Mouse (Mus musculus) thymus, adult 2 months (tissue): ENCODE data around the gene Pou2f2.

Source experiments
- CTCF ChIP-seq: fragments of 200-500 bp; IDR thresholded peaks from 2 replicates; pipeline ENCODE4 v1.5.1; 2012; ENCODE audit warnings: mild to moderate bottlenecking, control low read depth, low read length, moderate library complexity, borderline replicate concordance; ENCODE audit not compliant: control insufficient read depth, poor library complexity, insufficient read depth; ENCODE audit errors: extremely low read depth
- POLR2A ChIP-seq: fragments of 200-500 bp; IDR thresholded peaks from 2 replicates; pipeline ENCODE4 v1.6.1; 2012; ENCODE audit warnings: mild to moderate bottlenecking, low read length, control low read depth, moderate library complexity; ENCODE audit not compliant: control insufficient read depth, poor library complexity, insufficient read depth; ENCODE audit errors: extremely low read depth

GRCm38 (mm10) chr7:25214172-25214571 is 34.6 kb upstream of the Pou2f2 start:
- TF ChIP-seq CTCF (no peak), POLR2A (no peak)
